Mouse (Mus musculus): ENCODE data around the gene Mcrip2.

DNA sequence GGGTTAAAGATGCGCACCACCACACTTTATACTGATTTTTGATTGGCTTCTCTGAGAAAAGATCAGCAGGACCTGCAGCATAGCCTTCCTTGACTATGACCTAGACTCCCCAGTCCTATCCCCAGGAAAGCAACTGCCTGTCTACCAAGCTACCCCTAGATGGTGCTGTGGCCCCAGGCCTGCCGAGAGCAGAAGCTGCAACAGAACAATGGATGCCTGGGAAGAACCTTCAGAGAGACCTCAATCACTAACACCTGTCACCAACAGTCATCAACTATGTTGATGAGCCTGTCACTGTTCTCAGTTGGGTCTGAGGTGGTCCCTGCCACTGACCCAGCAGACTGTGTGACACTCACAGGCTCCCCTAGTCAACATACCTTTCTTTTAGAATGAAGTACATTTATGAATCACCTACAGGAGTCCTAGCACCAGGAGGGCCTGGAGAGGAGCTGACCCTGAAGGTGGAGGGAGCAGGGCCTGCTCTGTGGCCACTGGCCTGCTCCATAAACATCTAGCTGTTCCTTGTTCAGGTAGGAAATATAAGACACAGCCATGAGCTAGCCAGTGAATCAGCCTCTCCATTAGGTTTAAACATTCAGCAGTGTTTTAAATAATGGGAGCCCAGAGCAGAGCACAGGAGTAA, 25.5 kb upstream of the Mcrip2 start:
- no peak for TF ChIP-seq POLR2A (IDR thresholded peaks at IDR 0.05; ENCODE audit: low read depth, low read length)
- TF ChIP-seq CTCF (IDR thresholded peaks at IDR 0.05; ENCODE audit: extremely low read depth, insufficient read length, insufficient replicate concordance, low read depth, low read length) = peak; percentile 97; the same call in 1 of the 2 replicates

Measured in small intestine, adult 2 months (tissue).